Mouse (Mus musculus): Measurements from ENCODE around the gene Dao. TPM values are rescaled to one million over a fixed set of nuclear protein-coding genes. Genes with fewer than 3 reads are reported as not detected.

The Dao gene
- total RNA-seq, 4 experiments from 2014 or later = not detected

DNA sequence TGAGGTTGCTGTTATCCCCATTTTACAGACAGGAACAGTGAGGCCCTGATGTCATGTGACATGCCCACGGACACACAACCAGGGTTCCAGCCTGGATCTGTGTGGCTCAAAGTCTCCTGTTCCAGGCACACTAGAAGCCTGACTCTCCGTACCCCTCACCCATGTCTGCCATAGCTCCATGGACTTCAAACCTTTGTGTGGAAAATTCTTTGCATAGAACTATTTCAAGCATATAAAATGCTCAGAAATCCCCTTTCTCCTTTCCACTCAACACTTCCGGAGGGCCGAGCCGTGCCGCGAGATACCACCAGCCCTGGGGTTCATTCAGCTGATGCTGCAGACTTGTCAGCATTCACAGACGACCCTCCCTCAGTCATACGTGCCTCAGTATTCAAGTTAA, 64.0 kb downstream of the Dao start:
- DNase-seq (ENCODE audit: low spot score in 2 of 2) = no peak

DNA sequence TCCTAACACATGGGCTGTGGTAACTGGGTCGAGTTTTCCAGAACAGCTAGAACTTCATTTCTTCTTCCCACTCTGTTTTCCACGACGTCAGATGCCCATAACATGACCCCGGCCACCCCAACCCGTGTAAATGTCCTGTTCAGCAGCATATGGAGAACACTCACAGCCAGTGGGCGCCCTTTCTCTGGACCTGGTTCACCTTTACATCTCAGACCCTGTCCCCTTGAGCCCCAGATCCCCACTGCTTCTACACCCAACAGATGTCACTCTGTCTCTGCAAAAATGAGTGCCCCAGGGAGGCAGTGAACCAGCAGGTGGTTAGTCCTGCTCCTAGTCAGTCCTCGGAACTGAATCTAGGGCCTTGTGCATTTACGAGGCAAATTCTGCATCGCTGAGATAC, 64.5 kb downstream of the Dao start:
- no peak for DNase-seq (ENCODE audit: low spot score in 2 of 2)

DNA sequence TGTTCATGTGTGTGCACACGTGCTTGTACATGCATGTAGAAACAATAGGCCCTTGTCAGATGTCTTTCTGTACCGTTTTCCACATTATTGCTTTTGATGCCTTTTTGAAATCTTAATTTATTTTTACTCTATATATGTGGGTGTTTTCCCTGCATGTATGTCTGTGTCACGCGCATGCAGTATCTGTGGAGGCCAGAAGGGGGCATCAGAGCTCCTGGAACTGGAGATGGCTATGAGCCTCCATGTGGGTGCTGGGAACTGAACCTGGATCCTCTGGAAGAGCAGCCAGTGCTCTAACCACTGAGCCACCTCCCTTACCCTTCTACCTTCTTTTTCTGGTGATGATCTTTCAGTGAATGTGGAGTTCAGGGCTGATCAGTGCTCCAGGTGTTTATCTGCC, 67.4 kb downstream of the Dao start:
- DNase-seq (ENCODE audit: low spot score in 2 of 2) = no peak

DNA sequence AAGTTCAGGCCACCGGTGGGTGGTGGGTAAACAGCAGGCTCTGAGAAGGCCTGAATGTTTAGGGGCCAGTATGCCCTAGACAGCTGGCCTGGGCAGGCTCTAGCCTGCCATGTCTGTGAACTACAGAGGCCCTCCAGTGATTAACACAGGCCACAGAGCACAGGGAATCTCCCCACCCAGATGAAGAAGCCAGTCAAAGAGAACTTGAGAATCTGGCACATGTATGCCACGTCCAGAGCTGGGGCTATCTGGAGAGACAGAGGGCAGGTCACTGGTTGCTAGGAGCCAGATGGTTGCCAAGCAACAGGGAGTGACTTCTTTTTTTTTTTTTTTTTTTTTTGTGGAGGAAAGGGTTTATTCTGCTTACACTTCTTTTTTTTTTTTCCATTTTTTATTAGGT, 68.8 kb downstream of the Dao start:
- DNase-seq (ENCODE audit: low spot score in 2 of 2) = no peak

Other genes starting within 250 kb of the Dao start
- 1 to 10 TPM; 6.3 to 6.9 (median 6.7) TPM for gene Sart3, start 231.2 kb upstream of the Dao start, total RNA-seq (2022)
- gene Iscu, start 231.0 kb upstream of the Dao start, total RNA-seq (2022) = 100 to 1,000 TPM; 156 to 185 (median 175) TPM
- gene Tmem119, start 203.2 kb upstream of the Dao start, total RNA-seq (2022) = 1 to 10 TPM in 1 of 4 experiments, under 1 TPM in 3; 0.36 to 1.1 (median 0.77) TPM
- gene Selplg, start 171.1 kb upstream of the Dao start, total RNA-seq (2022) = 1 to 10 TPM in 1 of 4 experiments, under 1 TPM in 3; 0.41 to 1.5 (median 0.48) TPM
- gene Coro1c, start 94.9 kb upstream of the Dao start, total RNA-seq (2022) = 1 to 10 TPM; 7.0 to 9.8 (median 8.2) TPM
- gene Ssh1, start 9.8 kb upstream of the Dao start, total RNA-seq (2022) = 1 to 10 TPM; 6.3 to 9.8 (median 6.9) TPM
- gene Usp30, start 61.8 kb downstream of the Dao start, total RNA-seq (2022) = 1 to 10 TPM; 7.8 to 9.4 (median 8.6) TPM
- not detected for gene Svop, start 87.9 kb downstream of the Dao start, total RNA-seq (2022)
- 1 to 10 TPM in 1 of 4 experiments, under 1 TPM in 2, not detected in 1; 0.67 to 1.2 (median 0.94) TPM for gene Alkbh2, start 124.5 kb downstream of the Dao start, total RNA-seq (2022)
- gene Ung, start 126.7 kb downstream of the Dao start, total RNA-seq (2022) = 10 to 100 TPM in 2 of 4 experiments, 1 to 10 TPM in 2; 6.8 to 11.5 (median 10.0) TPM
- gene Acacb, start 142.8 kb downstream of the Dao start, total RNA-seq (2022) = 100 to 1,000 TPM; 163 to 191 (median 187) TPM

Measured in gastrocnemius, adult 8-10 months (tissue).